Mouse (Mus musculus): Measurements from ENCODE around the gene Car5a.

Gene Car5a

GRCm38 (mm10) chr8:121881921-121882320 lies 62.8 kb downstream of the Car5a start:
- in situ Hi-C loops (cut with MboI) = no loop called here

GRCm38 (mm10) chr8:121880818-121881217 lies 63.9 kb downstream of the Car5a start:
- in situ Hi-C loops (cut with MboI) = no loop called here

- in situ Hi-C loops (cut with MboI) = no loop called here
These were observed 65.0 kb downstream of the Car5a start for GRCm38 (mm10) chr8:121879712-121880111.

GRCm38 (mm10) chr8:121877828-121878480 lies 66.8 kb downstream of the Car5a start:
- in situ Hi-C loops (cut with MboI) = no loop called here

GRCm38 (mm10) chr8:121877212-121877611 lies 67.5 kb downstream of the Car5a start:
- in situ Hi-C loops (cut with MboI) = no loop called here

- in situ Hi-C loops (cut with MboI) = no loop called here
These were observed 69.2 kb downstream of the Car5a start for GRCm38 (mm10) chr8:121875517-121875916.

GRCm38 (mm10) chr8:121875045-121875444 lies 69.7 kb downstream of the Car5a start:
- in situ Hi-C loops (cut with MboI) = no loop called here

- in situ Hi-C loops (cut with MboI) = no loop called here
These were observed 70.7 kb downstream of the Car5a start for GRCm38 (mm10) chr8:121874031-121874430.

- in situ Hi-C loops (cut with MboI) = no loop called here
These were observed 72.8 kb downstream of the Car5a start for GRCm38 (mm10) chr8:121871833-121872440.

GRCm38 (mm10) chr8:121870190-121870589 lies 74.5 kb downstream of the Car5a start:
- in situ Hi-C loops (cut with MboI) = no loop called here

GRCm38 (mm10) chr8:121868896-121869295 lies 75.8 kb downstream of the Car5a start:
- in situ Hi-C loops (cut with MboI) = no loop called here

- in situ Hi-C loops (cut with MboI) = no loop called here
These were observed 76.5 kb downstream of the Car5a start for GRCm38 (mm10) chr8:121868196-121868595.

Measured in mature B cell (primary cell).